Mouse (Mus musculus) common myeloid progenitor, adult 5-6 weeks (primary cell): ENCODE measurements around the gene Ppp1r27. TPM values are rescaled to one million over a fixed set of nuclear protein-coding genes. Genes with fewer than 3 reads are reported as not detected.
"Not testable (repeated sequence)": the region's sequence is repeated elsewhere in the genome, so short reads cannot be mapped to it uniquely, and the experiment has no call there.

Source experiments
- ATAC-seq: replicated peaks from 2 replicates; pipeline ENCODE4 v1.8.0; 2016; ENCODE audit warnings: low read depth, mild to moderate bottlenecking, moderate TSS enrichment, inconsistent platforms; ENCODE audit not compliant: poor library complexity, severe bottlenecking
- total RNA-seq: library from RNA; stranded (forward); fragments of 200-1000, 187-1606 nt; gene quantifications from 2 replicates; pipeline ENCODE4 v1.2.3, GENCODE M21; 2017

The Ppp1r27 gene
- total RNA-seq, 1 experiment from 2014 or later, result not detected

DNA sequence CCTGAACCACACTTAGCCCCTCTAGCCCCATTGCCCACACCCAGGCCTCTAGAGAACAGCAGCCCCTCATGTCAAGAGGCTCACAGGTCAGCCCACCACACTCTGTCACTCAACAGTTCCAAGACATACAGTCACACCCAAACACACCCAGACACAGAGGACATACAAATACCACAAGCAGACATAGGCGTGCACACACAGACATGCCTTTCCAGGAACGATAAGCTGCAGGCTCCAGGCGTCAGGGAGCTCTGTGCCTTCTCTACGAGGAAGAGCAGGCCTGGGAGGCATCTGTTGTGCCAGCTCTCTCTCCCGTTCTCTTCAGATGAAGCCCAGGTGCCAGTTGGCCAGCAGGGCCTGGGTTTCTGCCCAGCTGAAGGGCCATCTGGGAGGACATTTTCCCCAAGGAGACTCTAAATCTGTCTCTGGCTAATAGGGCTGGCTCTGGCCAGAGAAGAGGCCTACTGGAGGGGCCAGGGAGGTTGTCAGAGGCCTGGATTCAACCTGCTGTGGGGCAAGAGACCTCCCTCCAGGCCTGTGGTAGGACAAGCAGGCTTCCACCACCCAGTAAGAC is 29.9 kb downstream of the Ppp1r27 start:
- ATAC-seq, result no peak

DNA sequence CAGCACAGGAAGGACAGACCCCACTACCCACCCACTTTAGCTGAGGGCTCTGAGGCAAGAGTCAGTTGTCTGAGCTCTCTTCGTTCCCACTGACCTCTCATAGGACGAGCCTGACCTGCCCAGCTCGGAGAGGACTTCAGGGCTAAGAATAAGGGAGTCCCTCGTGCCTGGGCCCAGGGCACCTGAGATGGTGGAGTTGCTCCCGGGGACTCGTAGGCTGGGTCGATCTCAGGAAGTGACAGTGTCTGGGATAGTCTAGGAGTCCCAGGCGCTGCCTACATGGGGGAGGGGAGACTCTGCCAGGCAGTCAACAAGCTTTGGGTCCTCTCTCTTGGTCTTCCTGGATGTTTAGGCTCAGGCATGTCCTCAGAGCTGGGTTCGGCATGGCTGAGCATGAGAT is 30.4 kb downstream of the Ppp1r27 start:
- no peak for ATAC-seq

DNA sequence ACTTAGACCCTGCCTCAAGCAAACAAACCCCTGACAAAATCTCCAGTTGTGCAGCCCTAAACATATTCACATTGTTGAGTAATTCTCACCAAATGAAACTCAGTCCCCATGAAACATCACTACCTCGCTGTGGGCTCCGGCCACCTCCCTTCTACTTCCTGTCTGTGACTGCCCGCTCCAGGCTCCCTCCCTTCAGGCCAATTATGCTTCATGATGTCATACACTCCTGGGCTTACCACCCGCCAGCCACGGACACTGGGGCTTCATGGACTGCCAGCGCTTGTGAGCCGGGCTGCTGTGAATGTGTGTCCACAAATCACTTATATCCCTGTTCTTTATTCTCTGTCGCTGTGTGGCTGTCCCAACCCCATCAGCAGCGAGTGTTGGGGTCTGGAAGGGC is 31.2 kb downstream of the Ppp1r27 start:
- ATAC-seq, result peak; percentile 48

DNA sequence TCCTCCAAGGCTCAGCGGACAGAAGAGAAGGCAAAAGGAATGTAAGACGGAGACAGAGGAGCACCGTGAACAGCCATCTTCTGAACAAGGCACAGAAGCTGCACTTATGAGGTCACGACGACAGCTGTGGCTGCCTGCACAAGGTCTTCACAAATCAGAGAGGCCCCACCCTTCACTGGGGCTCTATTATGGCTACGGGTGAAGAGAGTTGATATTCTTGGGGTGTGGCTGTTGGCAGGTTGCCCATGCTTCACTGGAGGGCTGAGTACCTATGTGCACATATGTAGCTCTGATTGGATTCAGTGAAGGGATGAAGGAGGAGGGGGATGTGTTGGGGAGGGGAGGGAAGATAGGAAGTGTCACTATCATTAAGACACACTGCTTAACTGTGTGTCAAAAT is 32.4 kb downstream of the Ppp1r27 start:
- no peak for ATAC-seq

GRCm38 (mm10) chr11:120518027-120518426 is 32.9 kb downstream of the Ppp1r27 start:
- ATAC-seq, result peak; percentile 50

DNA sequence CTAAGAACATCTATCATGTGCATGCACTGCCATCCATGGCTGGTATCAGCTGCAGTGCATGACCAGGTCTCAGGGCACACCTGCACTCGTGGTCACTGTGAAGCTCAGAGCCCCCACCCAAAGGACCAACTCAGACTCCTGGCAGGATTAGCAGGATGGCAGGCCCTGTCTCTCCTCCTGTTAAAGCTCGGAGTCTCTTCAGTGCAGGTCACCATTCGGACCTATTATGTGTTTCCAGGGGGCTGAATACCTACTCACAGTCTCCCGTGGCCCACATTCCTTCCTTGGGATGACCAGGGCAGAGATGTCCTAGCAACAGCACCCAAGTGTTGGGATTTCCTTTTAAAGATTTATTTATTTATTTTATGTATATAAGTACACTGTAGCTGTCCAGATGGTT is 33.8 kb downstream of the Ppp1r27 start:
- no peak for ATAC-seq

- peak; percentile 69 for ATAC-seq
Observed at GRCm38 (mm10) chr11:120515611-120516010, 35.3 kb downstream of the Ppp1r27 start.

GRCm38 (mm10) chr11:120514262-120514661 is 36.7 kb downstream of the Ppp1r27 start:
- not testable (repeated sequence) for ATAC-seq

GRCm38 (mm10) chr11:120512790-120513453 is 38.0 kb downstream of the Ppp1r27 start:
- ATAC-seq, result no peak

GRCm38 (mm10) chr11:120510375-120511030 is 40.4 kb downstream of the Ppp1r27 start:
- peak; percentile 77 for ATAC-seq

DNA sequence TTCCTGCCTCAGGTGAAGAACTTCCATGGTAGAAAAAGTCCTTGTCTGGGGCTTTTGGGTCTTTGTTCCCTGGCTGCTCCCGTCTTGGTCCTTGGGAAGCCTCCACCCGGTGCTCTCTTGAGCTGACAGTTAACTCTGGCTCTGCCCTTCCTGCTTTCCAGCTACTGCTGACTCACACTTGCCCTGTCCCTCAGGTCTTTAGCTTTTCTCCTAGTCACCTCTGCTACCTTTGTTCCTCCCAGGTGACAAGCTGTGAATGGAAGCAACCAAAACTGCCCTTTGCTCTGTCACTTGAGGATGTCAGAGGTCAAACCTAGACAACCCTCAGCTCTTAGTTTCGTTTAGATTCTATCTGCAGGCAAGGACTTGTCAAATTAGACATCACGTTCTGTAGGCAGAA is 41.0 kb downstream of the Ppp1r27 start:
- no peak for ATAC-seq

DNA sequence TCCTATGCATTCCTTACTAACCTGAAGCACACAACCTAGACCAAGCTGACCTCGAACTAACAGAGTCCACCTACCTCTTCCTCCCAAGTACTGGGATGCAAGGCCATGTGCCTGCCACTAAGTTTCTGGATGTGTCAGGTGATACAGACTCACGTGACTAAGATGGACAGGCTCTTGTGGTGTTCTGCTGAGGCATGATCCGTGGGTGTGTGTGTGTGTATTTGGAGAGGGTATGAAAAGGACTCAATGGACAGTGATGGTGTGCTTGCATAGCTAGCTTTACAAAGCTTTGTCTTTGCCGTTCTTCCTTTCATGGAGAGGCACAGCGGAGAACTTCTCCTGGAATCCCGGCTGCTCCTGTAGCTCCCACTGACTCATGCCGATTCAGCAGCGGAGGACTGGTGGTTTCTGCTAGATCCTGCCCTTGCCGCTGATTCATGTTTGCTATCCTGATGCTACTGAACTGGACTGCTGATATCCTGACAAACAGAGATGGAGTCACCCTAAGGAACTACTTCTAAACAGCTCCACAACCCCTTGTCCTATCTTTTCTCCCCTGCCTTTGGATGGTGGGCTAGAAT is 42.6 kb downstream of the Ppp1r27 start:
- no peak for ATAC-seq

DNA sequence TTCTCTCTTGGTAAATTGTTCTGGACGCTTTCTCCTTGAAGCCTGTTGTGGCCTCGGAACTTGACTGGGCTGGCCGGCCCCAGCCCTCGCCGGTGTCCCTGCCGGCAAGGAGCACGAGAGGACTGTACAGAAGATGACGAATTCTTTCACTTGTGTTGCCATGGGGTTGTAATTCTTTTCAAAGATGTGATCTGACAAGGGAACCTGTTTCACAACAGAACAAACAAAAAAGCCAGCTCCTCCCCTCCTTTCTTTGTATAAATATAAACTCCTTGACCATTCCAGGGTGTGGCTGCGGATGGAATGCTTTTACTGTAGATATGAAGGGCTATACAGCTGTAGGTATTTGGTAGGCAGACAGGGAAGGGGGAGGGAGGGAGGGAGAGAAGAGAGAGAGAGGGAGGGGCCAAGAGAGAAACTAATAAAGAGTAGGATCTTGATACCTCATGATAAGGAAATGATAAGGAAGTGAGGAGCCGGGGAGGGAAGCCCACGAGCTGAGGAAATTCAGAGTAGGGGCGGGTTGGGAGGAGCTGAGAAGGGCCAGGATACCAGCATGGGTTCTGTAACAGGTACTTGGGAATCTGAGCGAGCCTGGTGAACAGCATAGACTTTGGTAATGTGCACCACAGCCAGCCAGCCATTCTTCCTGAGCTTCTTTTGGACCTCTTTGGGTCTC is 43.2 kb downstream of the Ppp1r27 start:
- no peak for ATAC-seq

DNA sequence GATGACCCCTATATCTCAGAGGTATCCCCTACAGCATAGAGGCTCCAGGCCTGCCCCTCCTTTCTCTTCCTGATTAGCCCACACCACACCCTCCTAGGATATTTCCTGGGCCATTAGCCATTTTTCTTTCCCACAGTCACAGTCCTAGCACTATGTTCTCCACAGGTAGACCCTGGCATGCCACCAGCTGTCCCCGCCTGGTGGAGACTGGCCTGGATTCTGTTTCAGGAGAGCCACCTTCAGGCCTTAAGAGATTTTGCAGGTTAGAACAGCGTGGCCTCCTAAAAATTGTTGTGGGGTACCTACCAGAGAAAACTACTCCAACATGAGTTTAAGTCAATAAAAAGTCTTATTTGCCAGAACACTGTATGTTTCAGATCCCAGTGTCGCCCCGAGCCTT is 44.0 kb downstream of the Ppp1r27 start:
- 0 out of 2 replicates have a peak, but pooled peaks have one; percentile 34 for ATAC-seq

- ATAC-seq, result no peak
Observed at GRCm38 (mm10) chr11:120505661-120506060, 45.3 kb downstream of the Ppp1r27 start.

GRCm38 (mm10) chr11:120501701-120502100 is 49.2 kb downstream of the Ppp1r27 start:
- ATAC-seq, result peak; percentile 7; the same call in 1 of the 2 replicates

DNA sequence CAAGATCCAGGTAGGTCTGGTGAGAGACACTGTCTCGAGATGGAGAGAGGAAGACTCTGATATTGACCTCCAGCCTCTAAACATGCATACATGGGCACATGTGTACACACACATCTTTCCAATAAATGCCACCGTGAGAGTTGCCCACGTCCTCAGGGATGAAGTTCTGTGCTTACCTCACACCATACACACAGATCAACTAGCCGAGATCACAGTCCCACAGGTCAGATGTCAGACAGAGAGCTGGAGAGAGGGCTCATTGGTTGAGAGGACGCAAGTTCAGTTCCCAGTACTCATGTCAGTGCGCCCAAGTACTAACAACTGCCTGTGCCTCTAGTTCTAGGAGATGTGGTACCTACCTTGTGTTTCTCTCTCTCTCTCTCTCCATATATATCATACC is 49.9 kb downstream of the Ppp1r27 start:
- ATAC-seq, result no peak

GRCm38 (mm10) chr11:120500357-120500756 is 50.6 kb downstream of the Ppp1r27 start:
- ATAC-seq, result no peak
